Mouse (Mus musculus): ENCODE measurements at regions not wholly inside any gene's neighbourhood (a gene's known extent, or its start where the extent isn't known, plus 50 kb on each side); places are given as distances from the start of the nearest gene placed in this dataset.
"Not testable (repeated sequence)": the region's sequence is repeated elsewhere in the genome, so short reads cannot be mapped to it uniquely, and the experiment has no call there.

- not testable (repeated sequence) for H3K27me3 ChIP-seq (ENCODE audit: control insufficient read depth, insufficient read depth, low read length); H3K27ac ChIP-seq (ENCODE audit: low read depth, low read length); H3K36me3 ChIP-seq (ENCODE audit: control insufficient read depth, insufficient read depth, low read length); H3K4me3 ChIP-seq (ENCODE audit: low read depth, low read length); H3K9ac ChIP-seq (ENCODE audit: low read depth, low read length); DNase-seq (ENCODE audit: low spot score); H3K4me1 ChIP-seq (replicated peaks; ENCODE audit: control insufficient read depth, insufficient read depth, low read length); H3K4me2 ChIP-seq (replicated peaks; ENCODE audit: low read depth, low read length); H3K9me3 ChIP-seq (ENCODE audit: control insufficient read depth, low read length)
- 76% methylated on average over 6 of the region's 6 CpGs for WGBS
- peak; percentile 56; the same call in 1 of the 2 replicates for ATAC-seq (ENCODE audit: low FRiP score)
These were observed 116.4 kb downstream of the Zfp993 start for GRCm38 (mm10) chr4:146727119-146727518.

- not testable (repeated sequence) for H3K27me3 ChIP-seq (ENCODE audit: control insufficient read depth, insufficient read depth, low read length); H3K27ac ChIP-seq (ENCODE audit: low read depth, low read length); ATAC-seq (ENCODE audit: low FRiP score); H3K4me2 ChIP-seq (replicated peaks; ENCODE audit: low read depth, low read length); DNase-seq (ENCODE audit: low spot score); H3K4me1 ChIP-seq (replicated peaks; ENCODE audit: control insufficient read depth, insufficient read depth, low read length); H3K9ac ChIP-seq (ENCODE audit: low read depth, low read length); H3K4me3 ChIP-seq (ENCODE audit: low read depth, low read length); H3K36me3 ChIP-seq (ENCODE audit: control insufficient read depth, insufficient read depth, low read length)
- WGBS: 92% methylated on average over 2 of the region's 2 CpGs
- peaks cover 14% of the 10 kb centered on the region for H3K9me3 ChIP-seq (ENCODE audit: control insufficient read depth, low read length)
These were observed 129.0 kb downstream of the Zfp993 start for GRCm38 (mm10) chr4:146739775-146740174.

- peaks cover 14% of the 10 kb centered on the region for H3K9me3 ChIP-seq (ENCODE audit: control insufficient read depth, low read length)
- DNase-seq (ENCODE audit: low spot score); H3K4me2 ChIP-seq (replicated peaks; ENCODE audit: low read depth, low read length); H3K36me3 ChIP-seq (ENCODE audit: control insufficient read depth, insufficient read depth, low read length); H3K27me3 ChIP-seq (ENCODE audit: control insufficient read depth, insufficient read depth, low read length); H3K4me3 ChIP-seq (ENCODE audit: low read depth, low read length); ATAC-seq (ENCODE audit: low FRiP score); H3K4me1 ChIP-seq (replicated peaks; ENCODE audit: control insufficient read depth, insufficient read depth, low read length); H3K27ac ChIP-seq (ENCODE audit: low read depth, low read length); H3K9ac ChIP-seq (ENCODE audit: low read depth, low read length): not testable (repeated sequence)
- 85% methylated on average over 7 of the region's 7 CpGs for WGBS
These were observed 129.9 kb downstream of the Zfp993 start for GRCm38 (mm10) chr4:146740649-146741048.

GRCm38 (mm10) chr4:146743762-146744161 is 133.0 kb downstream of the Zfp993 start:
- not testable (repeated sequence) for H3K4me3 ChIP-seq (ENCODE audit: low read depth, low read length); DNase-seq (ENCODE audit: low spot score)

More at GRCm38 (mm10) chr4:146743762-146744161, 133.0 kb downstream of the Zfp993 start:
- peaks cover 11% of the 10 kb centered on the region for H3K9me3 ChIP-seq (ENCODE audit: control insufficient read depth, low read length)
- not testable (repeated sequence) for H3K9ac ChIP-seq (ENCODE audit: low read depth, low read length); ATAC-seq (ENCODE audit: low FRiP score); H3K4me2 ChIP-seq (replicated peaks; ENCODE audit: low read depth, low read length); H3K4me1 ChIP-seq (replicated peaks; ENCODE audit: control insufficient read depth, insufficient read depth, low read length); H3K27ac ChIP-seq (ENCODE audit: low read depth, low read length); H3K36me3 ChIP-seq (ENCODE audit: control insufficient read depth, insufficient read depth, low read length); H3K27me3 ChIP-seq (ENCODE audit: control insufficient read depth, insufficient read depth, low read length)
